Mouse (Mus musculus) heart, embryonic 14.5 days (tissue): ENCODE measurements around the gene Aacs. TPM values are rescaled to one million over a fixed set of nuclear protein-coding genes. Genes with fewer than 3 reads are reported as not detected.

Experiments used
- ATAC-seq: fragments of 200-750 bp; cut with Nextera tagmentation; 2 replicates; pipeline ENCODE4 v1.8.0; 2017; ENCODE audit warnings: low read depth, moderate TSS enrichment; ENCODE audit not compliant: insufficient number of reproducible peaks, insufficient read depth, low FRiP score
- H3K27ac ChIP-seq, 2 experiments: fragments of 200-500 bp in 1 of 2; fragments of 300-500 bp in 1 of 2; sonication (generic) in 1 of 2; replicated peaks in 1 of 2; 2 replicates each; pipeline ENCODE4 v1.5.1; 2012 to 2014; ENCODE audit warnings: low read depth in 2 of 2, low read length in 2 of 2, control low read depth in 1 of 2, mild to moderate bottlenecking in 1 of 2, mixed read lengths in 1 of 2; ENCODE audit not compliant: control insufficient read depth in 1 of 2, insufficient read depth in 1 of 2
- H3K27me3 ChIP-seq: fragments of 300-500 bp; sonication (generic); 2 replicates; pipeline ENCODE4 v1.6.1; 2014; ENCODE audit warnings: mild to moderate bottlenecking, low read length, control low read depth; ENCODE audit not compliant: control insufficient read depth, insufficient read depth
- H3K36me3 ChIP-seq: fragments of 300-500 bp; sonication (generic); 2 replicates; pipeline ENCODE4 v1.6.1; 2014; ENCODE audit warnings: mild to moderate bottlenecking, control low read depth, low read length, mixed read lengths; ENCODE audit not compliant: control insufficient read depth, insufficient read depth
- H3K4me1 ChIP-seq, 2 experiments: fragments of 200-500 bp in 1 of 2; fragments of 300-500 bp in 1 of 2; sonication (generic) in 1 of 2; 2 replicates each; pipeline ENCODE4 v1.6.1; 2012 to 2014; ENCODE audit warnings: low read length in 2 of 2, control low read depth in 1 of 2, mixed read lengths in 1 of 2; ENCODE audit not compliant: control insufficient read depth in 2 of 2, insufficient read depth in 2 of 2
- H3K4me2 ChIP-seq: fragments of 300-500 bp; sonication (generic); 2 replicates; pipeline ENCODE4 v1.6.1; 2014; ENCODE audit warnings: mild to moderate bottlenecking, low read length
- H3K4me3 ChIP-seq, 2 experiments: fragments of 200-500 bp in 1 of 2; fragments of 300-500 bp in 1 of 2; sonication (generic) in 1 of 2; 2 replicates each; pipeline ENCODE4 v1.5.1; 2012 to 2014; ENCODE audit warnings: low read length in 2 of 2, mild to moderate bottlenecking in 2 of 2, control low read depth in 1 of 2, low read depth in 1 of 2, moderate library complexity in 1 of 2; ENCODE audit not compliant: control insufficient read depth in 1 of 2, insufficient read depth in 1 of 2
- H3K9ac ChIP-seq: fragments of 300-500 bp; sonication (generic); 2 replicates; pipeline ENCODE4 v1.6.1; 2014; ENCODE audit warnings: mild to moderate bottlenecking, low read length
- H3K9me3 ChIP-seq: fragments of 300-500 bp; sonication (generic); 2 replicates; pipeline ENCODE4 v1.6.1; 2016; ENCODE audit warnings: low read length, control low read depth; ENCODE audit not compliant: control insufficient read depth
- WGBS: fragments of 180-500 bp; shearing (Covaris S2); extraction: QIAGEN DNeasy Blood & Tissue Kit; methylation state at CpG from one replicate; pipeline ENCODE4 v1.1.7; 2014; 5-methylcytosine and 5-hydroxymethylcytosine counted together
- polyA plus RNA-seq: library from polyadenylated mRNA; unstranded; fragments of >200 nt; fragmentation: Nextera tagmentation; extraction: Ambion mirVana; gene quantifications from 2 replicates; pipeline ENCODE4 v1.2.1, GENCODE M21; 2014

Aacs gene
- polyA plus RNA-seq, 1 experiment from 2014 or later = 9.6 TPM

GRCm38 (mm10) chr5:125534611-125535324 is 59.2 kb downstream of the Aacs start:
- whole genome bisulfite sequencing = 3% methylated on average over 26 of the region's 26 CpGs
- Histone ChIP-seq H3K27ac (no peak overlapping the region), H3K4me1 (peaks cover 0 to 14% of the 10 kb centered on the region in 2 experiments; a peak in 3 of 4 replicates), H3K4me2 (no peak overlapping the region), H3K9me3 (no peaks in the 10 kb centered on the region), H3K4me3 (no peak overlapping the region), H3K9ac (no peak overlapping the region), H3K27me3 (peaks cover 72% of the 10 kb centered on the region), H3K36me3 (no peaks in the 10 kb centered on the region)
- no peak for ATAC-seq

DNA sequence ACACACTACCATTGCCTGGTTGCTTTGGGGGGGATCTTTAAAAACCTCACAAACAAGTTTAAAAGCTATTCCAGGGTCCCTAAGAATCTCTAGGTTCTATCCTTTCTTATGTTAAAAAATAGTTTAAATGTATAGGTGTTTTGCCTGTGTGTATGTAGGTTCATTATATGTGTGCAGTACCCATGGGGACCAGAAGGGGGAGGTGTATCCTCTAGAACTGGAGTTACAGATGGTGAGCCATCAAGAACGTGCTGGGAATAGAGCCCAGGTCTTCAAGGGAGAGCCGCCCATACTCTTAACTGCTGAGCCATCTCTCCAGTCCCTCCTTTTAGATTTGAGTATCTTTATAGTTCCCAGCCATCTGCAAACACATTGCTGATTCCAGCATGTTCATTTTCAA is 69.5 kb downstream of the Aacs start:
- no peak for ATAC-seq
- Histone ChIP-seq H3K36me3 (no peaks in the 10 kb centered on the region), H3K27ac (no peak overlapping the region), H3K4me3 (no peak overlapping the region), H3K4me1 (peaks cover 0 to 2% of the 10 kb centered on the region in 2 experiments; a peak in 1 of 4 replicates), H3K9me3 (0 out of 2 replicates have a peak, but pooled peaks cover 5% of the 10 kb centered on the region), H3K9ac (no peak overlapping the region), H3K27me3 (peaks cover 38% of the 10 kb centered on the region), H3K4me2 (no peak overlapping the region)
- WGBS = 74% methylated on average over 2 of the region's 2 CpGs

- 27% methylated on average over 13 of the region's 13 CpGs for WGBS
These were observed 70.7 kb downstream of the Aacs start for GRCm38 (mm10) chr5:125546293-125546692.

GRCm38 (mm10) chr5:125549750-125550489 is 74.3 kb downstream of the Aacs start:
- H3K4me2 ChIP-seq = no peak overlapping the region
- no peaks in the 10 kb centered on the region for H3K36me3 ChIP-seq
- 13% methylated on average over 11 of the region's 11 CpGs for WGBS
- H3K4me1 ChIP-seq = peaks cover 0 to 2% of the 10 kb centered on the region in 2 experiments; a peak in 1 of 4 replicates
- no peak overlapping the region for H3K9ac ChIP-seq
- ATAC-seq = no peak
- peaks cover 39% of the 10 kb centered on the region for H3K27me3 ChIP-seq
- no peak overlapping the region for H3K4me3 ChIP-seq
- H3K27ac ChIP-seq = no peak overlapping the region
- H3K9me3 ChIP-seq = 0 out of 2 replicates have a peak, but pooled peaks cover 5% of the 10 kb centered on the region

More at GRCm38 (mm10) chr5:125546293-125546692, 70.7 kb downstream of the Aacs start:
- Histone ChIP-seq H3K4me2 (no peak overlapping the region), H3K4me3 (no peak overlapping the region), H3K9ac (no peak overlapping the region), H3K9me3 (0 out of 2 replicates have a peak, but pooled peaks cover 5% of the 10 kb centered on the region), H3K27me3 (peaks cover 39% of the 10 kb centered on the region), H3K27ac (no peak overlapping the region), H3K4me1 (peaks cover 0 to 2% of the 10 kb centered on the region in 2 experiments; a peak in 1 of 4 replicates), H3K36me3 (no peaks in the 10 kb centered on the region)
- no peak for ATAC-seq

- Histone ChIP-seq H3K4me3 (no peak overlapping the region), H3K4me2 (no peak overlapping the region), H3K4me1 (no peaks in the 10 kb centered on the region), H3K27ac (no peak overlapping the region), H3K27me3 (no peaks in the 10 kb centered on the region), H3K36me3 (no peaks in the 10 kb centered on the region), H3K9me3 (no peaks in the 10 kb centered on the region), H3K9ac (no peak overlapping the region)
- 68% methylated on average over 5 of the region's 5 CpGs for WGBS
- ATAC-seq = no peak
These were observed 80.1 kb downstream of the Aacs start for GRCm38 (mm10) chr5:125555732-125556131.

- Histone ChIP-seq H3K27me3 (no peaks in the 10 kb centered on the region), H3K4me2 (no peak overlapping the region), H3K4me1 (no peaks in the 10 kb centered on the region), H3K36me3 (no peaks in the 10 kb centered on the region), H3K4me3 (no peak overlapping the region), H3K9ac (no peak overlapping the region), H3K9me3 (peaks cover 6% of the 10 kb centered on the region; the same call in 1 of the 2 replicates), H3K27ac (no peak overlapping the region)
- WGBS = 52% methylated on average over 6 of the region's 6 CpGs
- no peak for ATAC-seq
These were observed 87.9 kb downstream of the Aacs start for GRCm38 (mm10) chr5:125563492-125563891.

DNA sequence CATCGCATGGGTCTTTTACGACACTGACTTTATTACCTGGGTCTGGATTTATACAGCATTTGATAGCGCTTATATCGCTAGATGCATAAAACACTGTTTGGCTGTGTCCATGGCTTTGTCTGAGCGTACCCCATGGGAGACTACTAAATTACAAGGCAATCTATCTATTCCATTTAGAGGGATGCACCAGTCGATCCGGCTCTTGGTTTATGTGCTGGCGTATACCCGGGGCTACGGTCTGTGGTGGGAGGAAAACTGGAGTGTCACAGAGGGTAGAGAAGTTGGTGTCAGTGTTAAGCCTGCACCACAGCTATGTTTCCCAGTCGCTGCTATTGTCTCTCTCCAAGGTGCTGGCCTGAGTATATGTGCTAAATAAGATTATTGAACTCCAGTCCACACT is 90.1 kb downstream of the Aacs start:
- no peaks in the 10 kb centered on the region for H3K36me3 ChIP-seq
- no peak overlapping the region for H3K4me2 ChIP-seq
- H3K9me3 ChIP-seq = peaks cover 6% of the 10 kb centered on the region; the same call in 1 of the 2 replicates
- no peak for ATAC-seq
- no peak overlapping the region for H3K9ac ChIP-seq
- H3K4me1 ChIP-seq = no peaks in the 10 kb centered on the region
- no peak overlapping the region for H3K27ac ChIP-seq
- no peak overlapping the region for H3K4me3 ChIP-seq
- no peaks in the 10 kb centered on the region for H3K27me3 ChIP-seq
- WGBS = 80% methylated on average over 11 of the region's 11 CpGs
